Mouse (Mus musculus): ENCODE results near the gene Rab31. TPM values are rescaled to one million over a fixed set of nuclear protein-coding genes. Genes with fewer than 3 reads are reported as not detected.

Rab31 gene
- total RNA-seq (2021) = 10 to 100 TPM; 39.7 to 42.5 TPM

GRCm38 (mm10) chr17:65771951-65772934, at the start of gene Rab31:
Gene Rab31, minus strand, starts transcription at chr17:65772752.
- peak; percentile 90 for DNase-seq

GRCm38 (mm10) chr17:65820197-65820596, 47.6 kb upstream of the Rab31 start:
- no peak for DNase-seq

- DNase-seq = no peak
These were observed 41.2 kb upstream of the Rab31 start for GRCm38 (mm10) chr17:65813763-65814162.

- no peak for DNase-seq
These were observed 38.5 kb upstream of the Rab31 start for GRCm38 (mm10) chr17:65811032-65811431.

- no peak for DNase-seq
These were observed 33.9 kb upstream of the Rab31 start for GRCm38 (mm10) chr17:65806416-65806815.

GRCm38 (mm10) chr17:65805966-65806365, 33.4 kb upstream of the Rab31 start:
- DNase-seq = no peak

GRCm38 (mm10) chr17:65802026-65802425, 29.5 kb upstream of the Rab31 start:
- DNase-seq = no peak

- DNase-seq = no peak
These were observed 27.9 kb upstream of the Rab31 start for GRCm38 (mm10) chr17:65800451-65800850.

- DNase-seq = no peak
These were observed 26.8 kb upstream of the Rab31 start for GRCm38 (mm10) chr17:65799353-65799752.

- DNase-seq = no peak
These were observed 25.9 kb upstream of the Rab31 start for GRCm38 (mm10) chr17:65798446-65798845.

- DNase-seq = no peak
These were observed 23.5 kb upstream of the Rab31 start for GRCm38 (mm10) chr17:65796056-65796455.

- DNase-seq = no peak
These were observed 21.7 kb upstream of the Rab31 start for GRCm38 (mm10) chr17:65794096-65794850.

GRCm38 (mm10) chr17:65793307-65793930, 20.9 kb upstream of the Rab31 start:
- no peak for DNase-seq

GRCm38 (mm10) chr17:65791161-65791560, 18.6 kb upstream of the Rab31 start:
- DNase-seq = no peak

- DNase-seq = no peak
These were observed 17.0 kb upstream of the Rab31 start for GRCm38 (mm10) chr17:65789576-65789975.

- peak; percentile 69 for DNase-seq
These were observed 16.2 kb upstream of the Rab31 start for GRCm38 (mm10) chr17:65788542-65789291.

- no peak for DNase-seq
These were observed 14.7 kb upstream of the Rab31 start for GRCm38 (mm10) chr17:65787261-65787660.

- no peak for DNase-seq
These were observed 13.7 kb upstream of the Rab31 start for GRCm38 (mm10) chr17:65786225-65786624.

GRCm38 (mm10) chr17:65785707-65786106, 13.2 kb upstream of the Rab31 start:
- DNase-seq = no peak

- DNase-seq = no peak
These were observed 12.1 kb upstream of the Rab31 start for GRCm38 (mm10) chr17:65784610-65785140.
